Mouse (Mus musculus): ENCODE measurements around the gene Ppp1r36. TPM values are rescaled to one million over a fixed set of nuclear protein-coding genes. Genes with fewer than 3 reads are reported as not detected.
A peak's percentile ranks its signal among the peaks of the same experiment; 100 is the strongest.

The Ppp1r36 gene
- total and polyA plus RNA-seq, 2 experiments from 2014 or later = 0.27 to 2.0 TPM

DNA sequence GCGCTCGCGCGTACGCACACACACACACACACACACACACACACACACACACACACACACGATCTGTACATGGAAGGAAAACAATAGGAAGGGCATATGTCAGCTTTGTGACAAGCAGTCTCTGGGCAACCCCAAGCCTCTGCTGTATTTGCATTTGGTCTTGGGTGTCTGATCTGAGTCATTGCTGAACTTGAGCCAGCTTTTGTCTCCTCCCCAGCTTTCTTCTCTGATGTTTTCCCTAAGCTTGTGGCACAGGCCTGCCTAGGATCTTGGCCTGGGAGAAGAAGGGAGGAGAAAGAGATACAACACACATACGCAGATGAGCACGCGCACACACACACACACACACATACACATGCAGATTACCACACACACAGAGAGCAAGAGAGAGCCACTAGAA is 46.1 kb downstream of the Ppp1r36 start:
- H3K9me3 ChIP-seq (ENCODE audit: low read length) = no peaks in the 10 kb centered on the region
- TF ChIP-seq CTCF (IDR thresholded peaks at IDR 0.05) = no peak
- ATAC-seq (ENCODE audit: low FRiP score) = no peak
- no peaks in the 10 kb centered on the region for H3K27me3 ChIP-seq (ENCODE audit: insufficient read depth, low read length)
- H3K36me3 ChIP-seq (ENCODE audit: insufficient read depth, low read length) = no peaks in the 10 kb centered on the region
- H3K27ac ChIP-seq (ENCODE audit: low read depth, low read length) = no peak overlapping the region
- DNase-seq (ENCODE audit: low spot score) = no peak
- H3K4me1 ChIP-seq (ENCODE audit: insufficient read depth, low read length) = no peaks in the 10 kb centered on the region
- WGBS = 85% methylated on average over 9 of the region's 9 CpGs
- H3K9ac ChIP-seq (replicated peaks; ENCODE audit: low read length, poor library complexity, severe bottlenecking) = no peak overlapping the region
- H3K4me3 ChIP-seq (ENCODE audit: low read depth, low read length) = no peak overlapping the region
- H3K4me2 ChIP-seq (ENCODE audit: low read depth, low read length, poor library complexity, severe bottlenecking) = no peak overlapping the region

DNA sequence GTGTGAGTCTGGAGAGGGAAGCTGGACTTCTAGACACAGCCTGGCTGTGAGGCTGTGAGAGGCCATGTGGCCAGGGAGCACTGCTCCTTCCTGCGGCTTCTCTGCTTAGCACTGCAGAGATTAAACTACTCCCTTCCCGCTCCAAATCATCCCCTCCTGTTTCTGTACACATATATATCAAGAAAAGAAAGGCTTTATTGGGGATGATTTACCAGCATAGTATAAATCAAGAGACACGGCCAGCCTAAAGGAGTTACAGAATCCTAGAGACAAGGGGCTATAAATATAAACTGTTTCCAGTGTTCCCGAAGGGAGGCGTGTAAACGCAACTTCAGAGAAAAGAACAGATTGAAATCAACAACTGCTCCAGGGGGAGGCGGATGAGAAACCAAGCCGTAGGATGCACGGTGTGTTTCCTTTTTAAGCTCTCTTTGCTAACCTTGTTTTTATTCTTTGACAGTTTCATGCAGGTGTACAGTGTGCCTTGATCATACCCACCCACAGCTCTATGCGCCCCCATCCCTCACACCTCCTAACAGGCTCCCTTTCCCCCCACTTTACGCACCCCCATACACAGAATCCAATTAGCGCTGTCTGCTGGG is 47.4 kb downstream of the Ppp1r36 start:
- Histone ChIP-seq H3K9me3 (ENCODE audit: low read length) (no peaks in the 10 kb centered on the region), H3K4me1 (ENCODE audit: insufficient read depth, low read length) (no peaks in the 10 kb centered on the region), H3K27me3 (ENCODE audit: insufficient read depth, low read length) (no peaks in the 10 kb centered on the region), H3K9ac (replicated peaks; ENCODE audit: low read length, poor library complexity, severe bottlenecking) (no peak overlapping the region), H3K4me2 (ENCODE audit: low read depth, low read length, poor library complexity, severe bottlenecking) (no peak overlapping the region), H3K4me3 (ENCODE audit: low read depth, low read length) (no peak overlapping the region), H3K27ac (ENCODE audit: low read depth, low read length) (no peak overlapping the region), H3K36me3 (ENCODE audit: insufficient read depth, low read length) (no peaks in the 10 kb centered on the region)
- DNase-seq (ENCODE audit: low spot score) (peak; percentile 14), ATAC-seq (ENCODE audit: low FRiP score) (no peak)
- TF ChIP-seq CTCF (IDR thresholded peaks at IDR 0.05) = no peak
- 57% methylated on average over 12 of the region's 12 CpGs for WGBS

DNA sequence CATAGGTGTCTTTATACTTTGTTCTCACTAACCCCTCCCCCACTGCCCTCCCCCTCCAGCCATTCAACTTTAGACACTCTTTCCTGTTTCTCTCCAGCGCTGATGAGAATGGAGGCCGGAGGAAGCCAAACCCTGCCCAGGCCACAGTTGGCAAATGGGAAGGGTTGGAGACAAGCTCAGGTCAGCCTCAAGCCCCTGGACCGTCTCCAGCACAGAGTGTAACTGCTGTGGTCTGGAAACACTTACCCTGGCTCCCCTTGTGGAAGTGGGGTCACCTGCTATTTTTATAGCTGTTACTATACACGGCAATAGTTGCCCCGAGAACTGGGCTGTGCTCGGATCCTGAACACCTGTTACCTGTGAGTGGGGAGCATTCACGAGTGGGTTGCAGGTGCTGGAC is 49.3 kb downstream of the Ppp1r36 start:
- no peaks in the 10 kb centered on the region for H3K36me3 ChIP-seq (ENCODE audit: insufficient read depth, low read length)
- no peaks in the 10 kb centered on the region for H3K4me1 ChIP-seq (ENCODE audit: insufficient read depth, low read length)
- no peak overlapping the region for H3K4me3 ChIP-seq (ENCODE audit: low read depth, low read length)
- no peak overlapping the region for H3K9ac ChIP-seq (replicated peaks; ENCODE audit: low read length, poor library complexity, severe bottlenecking)
- H3K27me3 ChIP-seq (ENCODE audit: insufficient read depth, low read length) = no peaks in the 10 kb centered on the region
- no peaks in the 10 kb centered on the region for H3K9me3 ChIP-seq (ENCODE audit: low read length)
- no peak overlapping the region for H3K27ac ChIP-seq (ENCODE audit: low read depth, low read length)
- DNase-seq (ENCODE audit: low spot score) (no peak), ATAC-seq (ENCODE audit: low FRiP score) (no peak)
- no peak for TF ChIP-seq CTCF (IDR thresholded peaks at IDR 0.05)
- 88% methylated on average over 7 of the region's 7 CpGs for WGBS
- H3K4me2 ChIP-seq (ENCODE audit: low read depth, low read length, poor library complexity, severe bottlenecking) = no peak overlapping the region

DNA sequence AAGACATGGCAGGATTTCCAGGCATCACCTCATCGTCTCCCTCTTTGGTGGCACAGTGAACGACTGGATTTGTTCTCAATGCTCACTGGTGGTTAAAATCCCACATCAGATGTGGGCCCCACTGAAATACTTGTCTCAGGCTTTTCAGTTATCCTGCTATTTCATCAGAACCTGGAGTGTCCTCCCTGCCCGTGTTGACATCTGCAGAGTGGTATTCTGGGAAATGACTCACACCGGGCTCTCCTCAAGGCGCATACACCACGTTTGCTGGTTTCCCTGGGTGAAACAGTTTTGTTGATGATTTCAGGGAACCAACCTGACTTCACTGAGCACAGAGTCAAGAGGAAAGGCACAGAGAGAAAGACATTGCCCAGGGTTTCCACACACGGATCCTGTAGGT is 49.9 kb downstream of the Ppp1r36 start:
- 67% methylated on average over 7 of the region's 7 CpGs for WGBS
- ATAC-seq (ENCODE audit: low FRiP score) = no peak

DNA sequence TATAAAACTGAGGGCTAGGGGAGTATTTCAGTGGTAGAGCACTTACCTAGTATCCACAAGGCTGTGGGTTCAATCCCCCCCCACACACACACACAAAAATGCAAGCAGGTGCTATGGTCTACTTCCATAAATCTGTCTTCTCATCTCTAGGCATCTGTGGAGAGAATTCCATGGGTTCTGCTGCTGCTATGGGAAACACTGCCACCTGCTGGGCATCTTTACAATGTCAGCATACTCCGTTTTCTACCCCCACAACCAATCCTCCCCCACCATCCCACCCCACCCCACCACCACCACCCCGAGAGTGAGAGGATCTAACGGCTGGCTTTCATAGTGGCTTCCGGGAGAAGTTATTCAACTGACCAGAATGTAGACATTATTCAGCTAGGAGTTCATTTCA is 54.7 kb downstream of the Ppp1r36 start:
- Histone ChIP-seq H3K36me3 (ENCODE audit: insufficient read depth, low read length) (no peaks in the 10 kb centered on the region), H3K27ac (ENCODE audit: low read depth, low read length) (no peak overlapping the region), H3K9ac (replicated peaks; ENCODE audit: low read length, poor library complexity, severe bottlenecking) (no peak overlapping the region), H3K4me2 (ENCODE audit: low read depth, low read length, poor library complexity, severe bottlenecking) (no peak overlapping the region), H3K9me3 (ENCODE audit: low read length) (no peaks in the 10 kb centered on the region), H3K27me3 (ENCODE audit: insufficient read depth, low read length) (no peaks in the 10 kb centered on the region), H3K4me3 (ENCODE audit: low read depth, low read length) (no peak overlapping the region), H3K4me1 (ENCODE audit: insufficient read depth, low read length) (no peaks in the 10 kb centered on the region)
- WGBS = 5% methylated on average over 4 of the region's 4 CpGs
- DNase-seq (ENCODE audit: low spot score) (peak; percentile 79), ATAC-seq (ENCODE audit: low FRiP score) (0 out of 2 replicates have a peak, but pooled peaks have one; percentile 13)
- TF ChIP-seq CTCF (IDR thresholded peaks at IDR 0.05) = peak; percentile 77

More for the DNA sequence above, 49.9 kb downstream of the Ppp1r36 start:
- Histone ChIP-seq H3K36me3 (ENCODE audit: insufficient read depth, low read length) (no peaks in the 10 kb centered on the region), H3K27ac (ENCODE audit: low read depth, low read length) (no peak overlapping the region), H3K4me2 (ENCODE audit: low read depth, low read length, poor library complexity, severe bottlenecking) (no peak overlapping the region), H3K27me3 (ENCODE audit: insufficient read depth, low read length) (no peaks in the 10 kb centered on the region), H3K4me1 (ENCODE audit: insufficient read depth, low read length) (no peaks in the 10 kb centered on the region), H3K9me3 (ENCODE audit: low read length) (no peaks in the 10 kb centered on the region), H3K4me3 (ENCODE audit: low read depth, low read length) (no peak overlapping the region), H3K9ac (replicated peaks; ENCODE audit: low read length, poor library complexity, severe bottlenecking) (no peak overlapping the region)
- no peak for TF ChIP-seq CTCF (IDR thresholded peaks at IDR 0.05)
- DNase-seq (ENCODE audit: low spot score) = no peak

DNA sequence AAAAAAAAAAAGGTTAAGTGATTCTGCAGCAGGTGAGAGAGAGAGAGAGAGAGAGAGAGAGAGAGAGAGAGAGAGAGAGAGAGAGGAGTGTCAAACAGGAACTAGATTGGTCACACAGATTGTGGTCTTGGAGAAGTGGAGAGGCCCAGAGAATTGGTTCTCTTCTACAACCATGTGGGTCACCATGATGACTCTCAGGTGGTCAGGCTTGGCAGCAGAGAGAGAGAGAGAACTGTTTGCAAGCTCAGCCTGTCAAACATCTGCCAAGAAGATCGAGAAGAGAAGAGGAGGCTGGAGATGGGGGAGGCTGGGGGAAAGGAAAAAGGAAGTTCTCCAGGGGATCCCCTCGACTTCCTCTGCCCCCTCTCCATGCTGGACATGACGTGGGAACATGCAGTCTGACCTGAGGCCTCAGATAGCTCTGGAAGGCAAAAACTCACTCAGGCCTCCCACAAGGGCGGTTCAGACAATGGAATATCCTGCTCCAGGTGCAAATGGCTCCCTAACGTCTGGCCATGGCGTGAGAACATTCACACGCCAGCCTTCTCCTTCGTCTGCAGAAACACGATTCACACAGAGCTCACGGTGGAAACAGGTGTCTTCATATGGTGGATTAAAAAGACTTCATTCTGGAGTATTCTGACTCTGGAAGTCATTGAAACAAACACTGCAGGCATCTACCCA is 56.4 kb downstream of the Ppp1r36 start:
- Histone ChIP-seq H3K4me2 (ENCODE audit: low read depth, low read length, poor library complexity, severe bottlenecking) (no peak overlapping the region), H3K27me3 (ENCODE audit: insufficient read depth, low read length) (no peaks in the 10 kb centered on the region), H3K36me3 (ENCODE audit: insufficient read depth, low read length) (no peaks in the 10 kb centered on the region), H3K4me3 (ENCODE audit: low read depth, low read length) (no peak overlapping the region), H3K9ac (replicated peaks; ENCODE audit: low read length, poor library complexity, severe bottlenecking) (no peak overlapping the region), H3K9me3 (ENCODE audit: low read length) (no peaks in the 10 kb centered on the region), H3K4me1 (ENCODE audit: insufficient read depth, low read length) (no peaks in the 10 kb centered on the region), H3K27ac (ENCODE audit: low read depth, low read length) (no peak overlapping the region)
- DNase-seq (ENCODE audit: low spot score) (no peak), ATAC-seq (ENCODE audit: low FRiP score) (no peak)
- no peak for TF ChIP-seq CTCF (IDR thresholded peaks at IDR 0.05)
- WGBS = 79% methylated on average over 10 of the region's 10 CpGs
